Mouse (Mus musculus): ENCODE data around the gene Thsd4. TPM values are rescaled to one million over a fixed set of nuclear protein-coding genes. Genes with fewer than 3 reads are reported as not detected.

The Thsd4 gene
- polyA plus RNA-seq, 1 experiment from 2014 or later, result 24.5 TPM

GRCm38 (mm10) chr9:60440506-60440905, 81.3 kb downstream of the Thsd4 start:
- no peak overlapping the region for H3K27ac ChIP-seq (ENCODE audit: low read length)
- 76% methylated on average over 8 of the region's 8 CpGs for WGBS

GRCm38 (mm10) chr9:60436246-60436645, 85.6 kb downstream of the Thsd4 start:
- 90% methylated on average over 3 of the region's 3 CpGs for WGBS

More at GRCm38 (mm10) chr9:60440506-60440905, 81.3 kb downstream of the Thsd4 start:
- Histone ChIP-seq H3K4me3 (ENCODE audit: low read length) (no peak overlapping the region), H3K4me1 (ENCODE audit: insufficient read depth, low read length) (no peaks in the 10 kb centered on the region), H3K9me3 (ENCODE audit: low read length) (no peaks in the 10 kb centered on the region), H3K4me2 (replicated peaks; ENCODE audit: low read depth, low read length) (no peak overlapping the region), H3K9ac (replicated peaks; ENCODE audit: low read length) (no peak overlapping the region), H3K36me3 (ENCODE audit: insufficient read depth, low read length) (no peaks in the 10 kb centered on the region), H3K27me3 (ENCODE audit: insufficient read depth, low read length) (no peaks in the 10 kb centered on the region)
- ATAC-seq (ENCODE audit: low FRiP score, low TSS enrichment), result no peak

GRCm38 (mm10) chr9:60434093-60434492, 87.8 kb downstream of the Thsd4 start:
- no peaks in the 10 kb centered on the region for H3K36me3 ChIP-seq (ENCODE audit: insufficient read depth, low read length)
- H3K4me1 ChIP-seq (ENCODE audit: insufficient read depth, low read length), result no peaks in the 10 kb centered on the region
- ATAC-seq (ENCODE audit: low FRiP score, low TSS enrichment), result no peak
- no peak overlapping the region for H3K9ac ChIP-seq (replicated peaks; ENCODE audit: low read length)
- no peaks in the 10 kb centered on the region for H3K9me3 ChIP-seq (ENCODE audit: low read length)
- no peak overlapping the region for H3K27ac ChIP-seq (ENCODE audit: low read length)
- no peak overlapping the region for H3K4me3 ChIP-seq (ENCODE audit: low read length)
- no peaks in the 10 kb centered on the region for H3K27me3 ChIP-seq (ENCODE audit: insufficient read depth, low read length)
- WGBS, result 32% methylated on average over 2 of the region's 2 CpGs
- H3K4me2 ChIP-seq (replicated peaks; ENCODE audit: low read depth, low read length), result no peak overlapping the region

More at GRCm38 (mm10) chr9:60436246-60436645, 85.6 kb downstream of the Thsd4 start:
- Histone ChIP-seq H3K9ac (replicated peaks; ENCODE audit: low read length) (no peak overlapping the region), H3K27ac (ENCODE audit: low read length) (no peak overlapping the region), H3K36me3 (ENCODE audit: insufficient read depth, low read length) (no peaks in the 10 kb centered on the region), H3K4me3 (ENCODE audit: low read length) (no peak overlapping the region), H3K4me2 (replicated peaks; ENCODE audit: low read depth, low read length) (no peak overlapping the region), H3K4me1 (ENCODE audit: insufficient read depth, low read length) (no peaks in the 10 kb centered on the region), H3K27me3 (ENCODE audit: insufficient read depth, low read length) (no peaks in the 10 kb centered on the region), H3K9me3 (ENCODE audit: low read length) (no peaks in the 10 kb centered on the region)
- ATAC-seq (ENCODE audit: low FRiP score, low TSS enrichment), result no peak

- peaks cover 10% of the 10 kb centered on the region for H3K36me3 ChIP-seq (ENCODE audit: insufficient read depth, low read length)
- H3K9me3 ChIP-seq (ENCODE audit: low read length), result no peaks in the 10 kb centered on the region
- no peak overlapping the region for H3K9ac ChIP-seq (replicated peaks; ENCODE audit: low read length)
- peak; percentile 61; the same call in 1 of the 2 replicates for ATAC-seq (ENCODE audit: low FRiP score, low TSS enrichment)
- 65% methylated on average over 4 of the region's 4 CpGs for WGBS
- no peak overlapping the region for H3K27ac ChIP-seq (ENCODE audit: low read length)
- no peak overlapping the region for H3K4me3 ChIP-seq (ENCODE audit: low read length)
- H3K4me2 ChIP-seq (replicated peaks; ENCODE audit: low read depth, low read length), result no peak overlapping the region
- H3K27me3 ChIP-seq (ENCODE audit: insufficient read depth, low read length), result no peaks in the 10 kb centered on the region
- no peaks in the 10 kb centered on the region for H3K4me1 ChIP-seq (ENCODE audit: insufficient read depth, low read length)
Measured at GRCm38 (mm10) chr9:60431924-60432323, 89.9 kb downstream of the Thsd4 start.

GRCm38 (mm10) chr9:60430017-60430416, 91.8 kb downstream of the Thsd4 start:
- Histone ChIP-seq H3K36me3 (ENCODE audit: insufficient read depth, low read length) (peaks cover 10% of the 10 kb centered on the region), H3K4me3 (ENCODE audit: low read length) (no peak overlapping the region), H3K27ac (ENCODE audit: low read length) (no peak overlapping the region), H3K4me2 (replicated peaks; ENCODE audit: low read depth, low read length) (no peak overlapping the region), H3K9ac (replicated peaks; ENCODE audit: low read length) (no peak overlapping the region), H3K4me1 (ENCODE audit: insufficient read depth, low read length) (no peaks in the 10 kb centered on the region), H3K9me3 (ENCODE audit: low read length) (no peaks in the 10 kb centered on the region), H3K27me3 (ENCODE audit: insufficient read depth, low read length) (no peaks in the 10 kb centered on the region)
- no peak for ATAC-seq (ENCODE audit: low FRiP score, low TSS enrichment)
- 91% methylated on average over 4 of the region's 4 CpGs for WGBS

GRCm38 (mm10) chr9:60414076-60414755, 107.6 kb downstream of the Thsd4 start:
- WGBS, result 26% methylated on average over 4 of the region's 4 CpGs
- no peak overlapping the region for H3K4me2 ChIP-seq (replicated peaks; ENCODE audit: low read depth, low read length)
- H3K4me3 ChIP-seq (ENCODE audit: low read length), result no peak overlapping the region
- H3K9me3 ChIP-seq (ENCODE audit: low read length), result no peaks in the 10 kb centered on the region
- ATAC-seq (ENCODE audit: low FRiP score, low TSS enrichment), result no peak; the same call in 1 of the 2 replicates
- H3K9ac ChIP-seq (replicated peaks; ENCODE audit: low read length), result no peak overlapping the region
- H3K4me1 ChIP-seq (ENCODE audit: insufficient read depth, low read length), result peaks cover 26% of the 10 kb centered on the region
- peak overlapping the region; percentile 41; the same call in 1 of the 2 replicates for H3K27ac ChIP-seq (ENCODE audit: low read length)
- no peaks in the 10 kb centered on the region for H3K36me3 ChIP-seq (ENCODE audit: insufficient read depth, low read length)
- no peaks in the 10 kb centered on the region for H3K27me3 ChIP-seq (ENCODE audit: insufficient read depth, low read length)

GRCm38 (mm10) chr9:60410872-60411635, 110.8 kb downstream of the Thsd4 start:
- Histone ChIP-seq H3K9me3 (ENCODE audit: low read length) (no peaks in the 10 kb centered on the region), H3K36me3 (ENCODE audit: insufficient read depth, low read length) (no peaks in the 10 kb centered on the region), H3K27me3 (ENCODE audit: insufficient read depth, low read length) (no peaks in the 10 kb centered on the region), H3K4me1 (ENCODE audit: insufficient read depth, low read length) (peaks cover 34% of the 10 kb centered on the region), H3K4me3 (ENCODE audit: low read length) (no peak overlapping the region), H3K4me2 (replicated peaks; ENCODE audit: low read depth, low read length) (no peak overlapping the region), H3K9ac (replicated peaks; ENCODE audit: low read length) (no peak overlapping the region), H3K27ac (ENCODE audit: low read length) (0 out of 2 replicates have a peak overlapping the region, but pooled peaks have one; percentile 10)
- WGBS, result 61% methylated on average over 17 of the region's 17 CpGs
- no peak for ATAC-seq (ENCODE audit: low FRiP score, low TSS enrichment)

- H3K9me3 ChIP-seq (ENCODE audit: low read length), result no peaks in the 10 kb centered on the region
- no peak for ATAC-seq (ENCODE audit: low FRiP score, low TSS enrichment)
- H3K4me3 ChIP-seq (ENCODE audit: low read length), result no peak overlapping the region
- H3K27ac ChIP-seq (ENCODE audit: low read length), result no peak overlapping the region
- H3K9ac ChIP-seq (replicated peaks; ENCODE audit: low read length), result no peak overlapping the region
- no peaks in the 10 kb centered on the region for H3K27me3 ChIP-seq (ENCODE audit: insufficient read depth, low read length)
- H3K4me1 ChIP-seq (ENCODE audit: insufficient read depth, low read length), result peaks cover 34% of the 10 kb centered on the region
- WGBS, result 40% methylated on average over 1 of the region's 1 CpGs
- no peak overlapping the region for H3K4me2 ChIP-seq (replicated peaks; ENCODE audit: low read depth, low read length)
- no peaks in the 10 kb centered on the region for H3K36me3 ChIP-seq (ENCODE audit: insufficient read depth, low read length)
Measured at GRCm38 (mm10) chr9:60407374-60407773, 114.5 kb downstream of the Thsd4 start.

- Histone ChIP-seq H3K4me2 (replicated peaks; ENCODE audit: low read depth, low read length) (no peak overlapping the region), H3K9ac (replicated peaks; ENCODE audit: low read length) (no peak overlapping the region), H3K36me3 (ENCODE audit: insufficient read depth, low read length) (no peaks in the 10 kb centered on the region), H3K4me3 (ENCODE audit: low read length) (no peak overlapping the region), H3K4me1 (ENCODE audit: insufficient read depth, low read length) (peaks cover 23% of the 10 kb centered on the region), H3K9me3 (ENCODE audit: low read length) (no peaks in the 10 kb centered on the region), H3K27me3 (ENCODE audit: insufficient read depth, low read length) (no peaks in the 10 kb centered on the region), H3K27ac (ENCODE audit: low read length) (no peak overlapping the region)
- ATAC-seq (ENCODE audit: low FRiP score, low TSS enrichment), result peak; percentile 31; the same call in 1 of the 2 replicates
- 9% methylated on average over 7 of the region's 7 CpGs for WGBS
Measured at GRCm38 (mm10) chr9:60405777-60406176, 116.1 kb downstream of the Thsd4 start.

GRCm38 (mm10) chr9:60402681-60403080, 119.2 kb downstream of the Thsd4 start:
- no peaks in the 10 kb centered on the region for H3K36me3 ChIP-seq (ENCODE audit: insufficient read depth, low read length)
- no peak overlapping the region for H3K4me2 ChIP-seq (replicated peaks; ENCODE audit: low read depth, low read length)
- H3K27ac ChIP-seq (ENCODE audit: low read length), result no peak overlapping the region
- H3K27me3 ChIP-seq (ENCODE audit: insufficient read depth, low read length), result no peaks in the 10 kb centered on the region; the same call in none of the 2 replicates
- H3K9me3 ChIP-seq (ENCODE audit: low read length), result no peaks in the 10 kb centered on the region
- no peak overlapping the region for H3K9ac ChIP-seq (replicated peaks; ENCODE audit: low read length)
- WGBS, result 87% methylated on average over 6 of the region's 6 CpGs
- H3K4me3 ChIP-seq (ENCODE audit: low read length), result no peak overlapping the region
- peaks cover 29% of the 10 kb centered on the region for H3K4me1 ChIP-seq (ENCODE audit: insufficient read depth, low read length)
- no peak for ATAC-seq (ENCODE audit: low FRiP score, low TSS enrichment)

Data from kidney, embryonic 16.5 days (tissue).